Mouse (Mus musculus): ENCODE measurements around the gene Dennd4c. TPM values are rescaled to one million over a fixed set of nuclear protein-coding genes. Genes with fewer than 3 reads are reported as not detected.

Gene Dennd4c
- polyA plus RNA-seq, 1 experiment = 2.8 TPM

- TF ChIP-seq MYOD1 (IDR thresholded peaks at IDR 0.05; ENCODE audit: control insufficient read depth, insufficient read length, low read depth) (no peak), MYOG (IDR thresholded peaks at IDR 0.05; ENCODE audit: control insufficient read depth, extremely low read depth, insufficient read length) (no peak), USF1 (IDR thresholded peaks at IDR 0.05; ENCODE audit: low read depth) (no peak), CEBPB (IDR thresholded peaks at IDR 0.05; ENCODE audit: low read depth) (no peak), MAX (IDR thresholded peaks at IDR 0.05) (no peak), FOSL1 (IDR thresholded peaks at IDR 0.05; ENCODE audit: insufficient read depth, low read length, poor library complexity, severe bottlenecking) (no peak), CTCF (IDR thresholded peaks at IDR 0.05; ENCODE audit: control insufficient read depth, insufficient read depth, insufficient read length) (no peak)
- H3K36me3 ChIP-seq (ENCODE audit: control insufficient read depth, insufficient read depth) = peaks cover 19% of the 10 kb centered on the region
- no peak overlapping the region for H3K4me3 ChIP-seq (ENCODE audit: insufficient read depth, poor library complexity, severe bottlenecking)
- H3K79me2 ChIP-seq (ENCODE audit: control insufficient read depth, insufficient read depth) = no peaks in the 10 kb centered on the region
- H3K27me3 ChIP-seq (ENCODE audit: control insufficient read depth, insufficient read depth, insufficient read length) = no peaks in the 10 kb centered on the region
- no peak overlapping the region for H3ac ChIP-seq (ENCODE audit: control insufficient read depth, insufficient read length, low read depth)
- H3K79me3 ChIP-seq (ENCODE audit: low read depth) = no peaks in the 10 kb centered on the region
Observed at GRCm38 (mm10) chr4:86847246-86847645, 98.9 kb downstream of the Dennd4c start.

GRCm38 (mm10) chr4:86851331-86851730 lies 103.0 kb downstream of the Dennd4c start:
- TF ChIP-seq MYOD1 (IDR thresholded peaks at IDR 0.05; ENCODE audit: control insufficient read depth, insufficient read length, low read depth) (no peak), USF1 (IDR thresholded peaks at IDR 0.05; ENCODE audit: low read depth) (no peak), CTCF (IDR thresholded peaks at IDR 0.05; ENCODE audit: control insufficient read depth, insufficient read depth, insufficient read length) (no peak), CEBPB (IDR thresholded peaks at IDR 0.05; ENCODE audit: low read depth) (no peak), MAX (IDR thresholded peaks at IDR 0.05) (no peak), FOSL1 (IDR thresholded peaks at IDR 0.05; ENCODE audit: insufficient read depth, low read length, poor library complexity, severe bottlenecking) (no peak), MYOG (IDR thresholded peaks at IDR 0.05; ENCODE audit: control insufficient read depth, extremely low read depth, insufficient read length) (no peak)

GRCm38 (mm10) chr4:86852018-86852417 lies 103.7 kb downstream of the Dennd4c start:
- TF ChIP-seq MYOD1 (IDR thresholded peaks at IDR 0.05; ENCODE audit: control insufficient read depth, insufficient read length, low read depth) (no peak), USF1 (IDR thresholded peaks at IDR 0.05; ENCODE audit: low read depth) (no peak), FOSL1 (IDR thresholded peaks at IDR 0.05; ENCODE audit: insufficient read depth, low read length, poor library complexity, severe bottlenecking) (no peak), MYOG (IDR thresholded peaks at IDR 0.05; ENCODE audit: control insufficient read depth, extremely low read depth, insufficient read length) (no peak), MAX (IDR thresholded peaks at IDR 0.05) (no peak), CEBPB (IDR thresholded peaks at IDR 0.05; ENCODE audit: low read depth) (no peak)
- Histone ChIP-seq H3K79me3 (ENCODE audit: low read depth) (peaks cover 19% of the 10 kb centered on the region), H3K36me3 (ENCODE audit: control insufficient read depth, insufficient read depth) (peaks cover 44% of the 10 kb centered on the region), H3K27me3 (ENCODE audit: control insufficient read depth, insufficient read depth, insufficient read length) (no peaks in the 10 kb centered on the region), H3K4me3 (ENCODE audit: insufficient read depth, poor library complexity, severe bottlenecking) (no peak overlapping the region), H3ac (ENCODE audit: control insufficient read depth, insufficient read length, low read depth) (no peak overlapping the region), H3K79me2 (ENCODE audit: control insufficient read depth, insufficient read depth) (peaks cover 25% of the 10 kb centered on the region)

More at GRCm38 (mm10) chr4:86851331-86851730, 103.0 kb downstream of the Dennd4c start:
- Histone ChIP-seq H3ac (ENCODE audit: control insufficient read depth, insufficient read length, low read depth) (no peak overlapping the region), H3K79me2 (ENCODE audit: control insufficient read depth, insufficient read depth) (peaks cover 18% of the 10 kb centered on the region), H3K36me3 (ENCODE audit: control insufficient read depth, insufficient read depth) (peaks cover 42% of the 10 kb centered on the region), H3K4me3 (ENCODE audit: insufficient read depth, poor library complexity, severe bottlenecking) (no peak overlapping the region), H3K79me3 (ENCODE audit: low read depth) (peaks cover 13% of the 10 kb centered on the region), H3K27me3 (ENCODE audit: control insufficient read depth, insufficient read depth, insufficient read length) (no peaks in the 10 kb centered on the region)

GRCm38 (mm10) chr4:86852813-86853590 lies 104.6 kb downstream of the Dennd4c start:
- Histone ChIP-seq H3K36me3 (ENCODE audit: control insufficient read depth, insufficient read depth) (peaks cover 44% of the 10 kb centered on the region), H3K79me2 (ENCODE audit: control insufficient read depth, insufficient read depth) (peaks cover 26% of the 10 kb centered on the region), H3K4me3 (ENCODE audit: insufficient read depth, poor library complexity, severe bottlenecking) (no peak overlapping the region)

GRCm38 (mm10) chr4:86856304-86857112 lies 108.2 kb downstream of the Dennd4c start:
- TF ChIP-seq MAX (IDR thresholded peaks at IDR 0.05) (peak; percentile 27), USF1 (IDR thresholded peaks at IDR 0.05; ENCODE audit: low read depth) (no peak)
- Histone ChIP-seq H3ac (ENCODE audit: control insufficient read depth, insufficient read length, low read depth) (peak overlapping the region; percentile 94), H3K27me3 (ENCODE audit: control insufficient read depth, insufficient read depth, insufficient read length) (no peaks in the 10 kb centered on the region), H3K36me3 (ENCODE audit: control insufficient read depth, insufficient read depth) (peaks cover 40% of the 10 kb centered on the region), H3K79me3 (ENCODE audit: low read depth) (peaks cover 21% of the 10 kb centered on the region), H3K79me2 (ENCODE audit: control insufficient read depth, insufficient read depth) (peaks cover 26% of the 10 kb centered on the region), H3K4me3 (ENCODE audit: insufficient read depth, poor library complexity, severe bottlenecking) (peak overlapping the region; percentile 89)

More at GRCm38 (mm10) chr4:86852813-86853590, 104.6 kb downstream of the Dennd4c start:
- H3ac ChIP-seq (ENCODE audit: control insufficient read depth, insufficient read length, low read depth) = no peak overlapping the region
- no peaks in the 10 kb centered on the region for H3K27me3 ChIP-seq (ENCODE audit: control insufficient read depth, insufficient read depth, insufficient read length)
- no peak for TF ChIP-seq MYOG (IDR thresholded peaks at IDR 0.05; ENCODE audit: control insufficient read depth, extremely low read depth, insufficient read length)
- no peak for TF ChIP-seq CEBPB (IDR thresholded peaks at IDR 0.05; ENCODE audit: low read depth)
- no peak for TF ChIP-seq USF1 (IDR thresholded peaks at IDR 0.05; ENCODE audit: low read depth)
- TF ChIP-seq CTCF (IDR thresholded peaks at IDR 0.05; ENCODE audit: control insufficient read depth, insufficient read depth, insufficient read length) = no peak
- TF ChIP-seq MAX (IDR thresholded peaks at IDR 0.05) = no peak
- TF ChIP-seq FOSL1 (IDR thresholded peaks at IDR 0.05; ENCODE audit: insufficient read depth, low read length, poor library complexity, severe bottlenecking) = no peak
- no peak for TF ChIP-seq MYOD1 (IDR thresholded peaks at IDR 0.05; ENCODE audit: control insufficient read depth, insufficient read length, low read depth)
- peaks cover 21% of the 10 kb centered on the region for H3K79me3 ChIP-seq (ENCODE audit: low read depth)
